Mouse (Mus musculus) bone marrow, adult 2 months (tissue): ENCODE data around the gene Trim46.

ENCODE experiments used
- CTCF ChIP-seq: fragments of 200-500 bp; IDR thresholded peaks from 2 replicates; pipeline ENCODE4 v1.5.1; 2011; ENCODE audit warnings: low read length, control low read depth; ENCODE audit not compliant: control insufficient read depth, insufficient read depth
- POLR2A ChIP-seq: fragments of 200-500 bp; IDR thresholded peaks from 2 replicates; pipeline ENCODE4 v1.6.1; 2011; ENCODE audit warnings: low read depth, mild to moderate bottlenecking, control low read depth, low read length, borderline replicate concordance; ENCODE audit not compliant: control insufficient read depth

DNA sequence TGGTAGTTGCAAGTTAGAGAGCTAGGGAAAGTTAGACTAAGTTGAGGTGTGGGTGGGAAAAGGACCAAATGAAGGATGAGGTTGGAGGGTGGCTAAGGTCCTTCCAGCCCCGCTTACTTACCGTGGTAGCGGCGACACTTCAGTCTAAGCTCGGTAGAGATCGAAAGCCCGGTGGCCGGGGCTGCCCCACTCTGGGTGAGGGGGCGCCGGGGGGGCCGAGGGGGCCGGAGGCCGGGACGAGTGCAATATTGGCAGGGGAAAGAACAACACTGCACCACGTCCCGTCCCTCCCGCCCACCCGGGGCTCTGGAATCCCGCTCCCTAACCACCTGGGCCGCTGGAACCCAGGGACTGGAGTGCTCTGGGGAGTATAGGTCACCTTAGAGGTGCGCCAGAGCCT lies 19.2 kb downstream of the Trim46 start, which contains the start of gene Mtx1:
- no peak for TF ChIP-seq CTCF
- no peak for TF ChIP-seq POLR2A
